Mouse (Mus musculus): ENCODE measurements around the gene Prkci. TPM values are rescaled to one million over a fixed set of nuclear protein-coding genes. Genes with fewer than 3 reads are reported as not detected.

Prkci gene
- polyA plus RNA-seq (2012; rRNA removed), result 38.2 and 39.1 TPM in 2 replicates

- peak; percentile 91 to 96 for DNase-seq (ENCODE audit: extremely low spot score in 1 of 2, low spot score in 1 of 2)
Observed at GRCm38 (mm10) chr3:30995283-30995898, at the start of gene Prkci. Prkci (plus strand) TSS chr3:30995747.

- peak; percentile 32 to 66 for DNase-seq (ENCODE audit: extremely low spot score in 1 of 2, low spot score in 1 of 2)
Observed at GRCm38 (mm10) chr3:30951652-30952051, 43.9 kb upstream of the Prkci start.

GRCm38 (mm10) chr3:30952273-30953070 is 43.1 kb upstream of the Prkci start:
- no peak for DNase-seq (ENCODE audit: extremely low spot score in 1 of 2, low spot score in 1 of 2)

- no peak for DNase-seq (ENCODE audit: extremely low spot score in 1 of 2, low spot score in 1 of 2)
Observed at GRCm38 (mm10) chr3:30956327-30956726, 39.2 kb upstream of the Prkci start.

GRCm38 (mm10) chr3:30958709-30959108 is 36.8 kb upstream of the Prkci start:
- no peak for DNase-seq (ENCODE audit: extremely low spot score in 1 of 2, low spot score in 1 of 2)

GRCm38 (mm10) chr3:30959868-30960831 is 35.4 kb upstream of the Prkci start:
- no peak for DNase-seq (ENCODE audit: extremely low spot score in 1 of 2, low spot score in 1 of 2)

GRCm38 (mm10) chr3:30963100-30963499 is 32.4 kb upstream of the Prkci start:
- no peak for DNase-seq (ENCODE audit: extremely low spot score in 1 of 2, low spot score in 1 of 2)

GRCm38 (mm10) chr3:30964216-30964615 is 31.3 kb upstream of the Prkci start:
- no peak for DNase-seq (ENCODE audit: extremely low spot score in 1 of 2, low spot score in 1 of 2)

GRCm38 (mm10) chr3:30965644-30966043 is 29.9 kb upstream of the Prkci start:
- DNase-seq (ENCODE audit: extremely low spot score in 1 of 2, low spot score in 1 of 2), result no peak

GRCm38 (mm10) chr3:30968531-30969092 is 26.9 kb upstream of the Prkci start:
- DNase-seq (ENCODE audit: extremely low spot score in 1 of 2, low spot score in 1 of 2), result peak; percentile 20 to 48

GRCm38 (mm10) chr3:30969104-30969581 is 26.4 kb upstream of the Prkci start, which contains the start of gene Phc3:
Phc3 (minus strand) TSS chr3:30969415.
- DNase-seq (ENCODE audit: extremely low spot score in 1 of 2, low spot score in 1 of 2), result peak; percentile 85 to 93

- DNase-seq (ENCODE audit: extremely low spot score in 1 of 2, low spot score in 1 of 2), result peak; percentile 23 to 79
Observed at GRCm38 (mm10) chr3:30975102-30975754, 20.3 kb upstream of the Prkci start.

- no peak for DNase-seq (ENCODE audit: extremely low spot score in 1 of 2, low spot score in 1 of 2)
Observed at GRCm38 (mm10) chr3:30976991-30977603, 18.4 kb upstream of the Prkci start.

- DNase-seq (ENCODE audit: extremely low spot score in 1 of 2, low spot score in 1 of 2), result no peak
Observed at GRCm38 (mm10) chr3:30981616-30982380, 13.7 kb upstream of the Prkci start.

- DNase-seq (ENCODE audit: extremely low spot score in 1 of 2, low spot score in 1 of 2), result no peak
Observed at GRCm38 (mm10) chr3:30982924-30983536, 12.5 kb upstream of the Prkci start.

- DNase-seq (ENCODE audit: extremely low spot score in 1 of 2, low spot score in 1 of 2), result no peak
Observed at GRCm38 (mm10) chr3:30987396-30988318, 7.9 kb upstream of the Prkci start.

- DNase-seq (ENCODE audit: extremely low spot score in 1 of 2, low spot score in 1 of 2), result no peak
Observed at GRCm38 (mm10) chr3:30992161-30992560, 3.4 kb upstream of the Prkci start.

All from frontal cortex, adult 2 months (tissue).